Mouse (Mus musculus) liver, embryonic 14.5 days (tissue): ENCODE results near the gene Tefm. TPM values are rescaled to one million over a fixed set of nuclear protein-coding genes. Genes with fewer than 3 reads are reported as not detected.
"Not testable (repeated sequence)": the region's sequence is repeated elsewhere in the genome, so short reads cannot be mapped to it uniquely, and the experiment has no call there.

Experiments used
- ATAC-seq: fragments of 200-750 bp; cut with Nextera tagmentation; 2 replicates; pipeline ENCODE4 v1.8.0; 2017; ENCODE audit warnings: moderate number of reproducible peaks, mild to moderate bottlenecking, moderate library complexity; ENCODE audit not compliant: insufficient read depth
- DNase-seq, 3 experiments: peaks; one replicate each; pipeline ENCODE4 v3.0.0-alpha.2; 2012 to 2013; ENCODE audit warnings: low read depth in 3 of 3, low spot score in 3 of 3
- H3K27ac ChIP-seq: fragments of 300-500 bp; sonication (generic); 2 replicates; pipeline ENCODE4 v1.5.1; 2014; ENCODE audit warnings: moderate library complexity, mild to moderate bottlenecking, control low read depth, inconsistent platforms
- H3K27me3 ChIP-seq: fragments of 300-500 bp; sonication (generic); 2 replicates; pipeline ENCODE4 v1.6.1; 2014; ENCODE audit warnings: mild to moderate bottlenecking, low read length, moderate library complexity; ENCODE audit not compliant: control insufficient read depth, insufficient read depth
- H3K36me3 ChIP-seq: fragments of 300-500 bp; sonication (generic); replicated peaks from 2 replicates; pipeline ENCODE4 v1.6.1; 2014; ENCODE audit warnings: low read depth; ENCODE audit not compliant: control insufficient read depth, insufficient read depth
- H3K4me1 ChIP-seq, 2 experiments: fragments of 200-500 bp in 1 of 2; fragments of 300-500 bp in 1 of 2; sonication (generic) in 1 of 2; replicated peaks; 2 replicates each; pipeline ENCODE4 v1.6.1; 2012 to 2014; ENCODE audit warnings: antibody characterized with exemption in 1 of 2, inconsistent platforms in 1 of 2, low read length in 1 of 2; ENCODE audit not compliant: control insufficient read depth in 2 of 2, insufficient read depth in 2 of 2
- H3K4me2 ChIP-seq: fragments of 300-500 bp; sonication (generic); 2 replicates; pipeline ENCODE4 v1.6.1; 2014; ENCODE audit warnings: low read depth, mild to moderate bottlenecking, control low read depth, moderate library complexity
- H3K4me3 ChIP-seq, 2 experiments: fragments of 200-500 bp in 1 of 2; fragments of 300-500 bp in 1 of 2; sonication (generic) in 1 of 2; 2 replicates each; pipeline ENCODE4 v1.5.1; 2012 to 2014; ENCODE audit warnings: low read depth in 2 of 2, low read length in 2 of 2, mild to moderate bottlenecking in 2 of 2, control low read depth in 1 of 2, inconsistent platforms in 1 of 2, moderate library complexity in 1 of 2; ENCODE audit not compliant: insufficient read depth in 1 of 2
- H3K9ac ChIP-seq: fragments of 300-500 bp; sonication (generic); replicated peaks from 2 replicates; pipeline ENCODE4 v1.6.1; 2014; ENCODE audit warnings: mild to moderate bottlenecking, control low read depth, moderate library complexity
- H3K9me3 ChIP-seq: fragments of 300-500 bp; sonication (generic); 2 replicates; pipeline ENCODE4 v1.6.1; 2016; ENCODE audit warnings: low read length, mixed read lengths; ENCODE audit not compliant: control insufficient read depth
- CTCF ChIP-seq: IDR thresholded peaks from 2 replicates; pipeline ENCODE4 v1.5.1; 2016; ENCODE audit warnings: antibody characterized with exemption, low read depth, control low read depth
- EP300 ChIP-seq: IDR thresholded peaks from 2 replicates; pipeline ENCODE4 v1.6.1; 2016; ENCODE audit warnings: antibody characterized with exemption, low read depth
- WGBS: fragments of 180-500 bp; shearing (Covaris S2); extraction: QIAGEN DNeasy Blood & Tissue Kit; methylation state at CpG from one replicate; pipeline ENCODE4 v1.1.7; 2014; ENCODE audit not compliant: insufficient replicate concordance; 5-methylcytosine and 5-hydroxymethylcytosine counted together
- polyA plus RNA-seq, 2 experiments: library from polyadenylated mRNA; depleted of rRNA in 1 of 2; stranded (reverse) in 1 of 2; unstranded in 1 of 2; fragments of >200 nt; fragmentation: Nextera tagmentation in 1 of 2; extraction: Ambion mirVana in 1 of 2; gene quantifications; 2 replicates each; pipeline versions ENCODE4 v1.2.1 to v1.2.3; 2012 to 2014

Tefm gene
- polyA plus RNA-seq, 2 experiments = 7.5 to 12.5 TPM

- no peak for DNase-seq
- no peaks in the 10 kb centered on the region for H3K9me3 ChIP-seq
- peaks cover 12% of the 10 kb centered on the region for H3K27me3 ChIP-seq
- 63% methylated on average over 8 of the region's 8 CpGs for WGBS
- TF ChIP-seq EP300 (no peak), CTCF (no peak)
- H3K27ac ChIP-seq = no peak overlapping the region
- no peak overlapping the region for H3K9ac ChIP-seq
- no peak for ATAC-seq
- H3K4me1 ChIP-seq = peaks cover 4 to 8% of the 10 kb centered on the region in 2 experiments; a peak in 2 of 4 replicates
- H3K36me3 ChIP-seq = no peaks in the 10 kb centered on the region
- H3K4me2 ChIP-seq = no peak overlapping the region
- H3K4me3 ChIP-seq = no peak overlapping the region
Measured at GRCm38 (mm10) chr11:80152376-80152775, 10.4 kb upstream of the Tefm start.

- Histone ChIP-seq H3K4me3 (no peak overlapping the region), H3K36me3 (no peaks in the 10 kb centered on the region), H3K9me3 (no peaks in the 10 kb centered on the region), H3K9ac (no peak overlapping the region), H3K4me2 (no peak overlapping the region), H3K4me1 (peaks cover 4 to 8% of the 10 kb centered on the region in 2 experiments; a peak in 2 of 4 replicates), H3K27me3 (peaks cover 12% of the 10 kb centered on the region), H3K27ac (no peak overlapping the region)
- DNase-seq (no peak), ATAC-seq (no peak)
- TF ChIP-seq EP300 = no peak
- WGBS = 13% methylated on average over 2 of the region's 2 CpGs
Measured at GRCm38 (mm10) chr11:80151541-80151940, 9.6 kb upstream of the Tefm start.

- peaks cover 4 to 13% of the 10 kb centered on the region in 2 experiments; a peak in 2 of 4 replicates for H3K4me1 ChIP-seq
- H3K36me3 ChIP-seq = no peaks in the 10 kb centered on the region
- H3K27me3 ChIP-seq = peaks cover 12% of the 10 kb centered on the region
- TF ChIP-seq EP300 = no peak
- TF ChIP-seq CTCF = no peak
- no peak for DNase-seq
- H3K4me3 ChIP-seq = no peak overlapping the region
- no peak overlapping the region for H3K4me2 ChIP-seq
- 39% methylated on average over 5 of the region's 5 CpGs for WGBS
- H3K27ac ChIP-seq = no peak overlapping the region
- ATAC-seq = no peak
- H3K9me3 ChIP-seq = no peaks in the 10 kb centered on the region
- no peak overlapping the region for H3K9ac ChIP-seq
Measured at GRCm38 (mm10) chr11:80150566-80150965, 8.6 kb upstream of the Tefm start.

- no peaks in the 10 kb centered on the region for H3K9me3 ChIP-seq
- 51% methylated on average over 8 of the region's 8 CpGs for WGBS
- no peaks in the 10 kb centered on the region for H3K36me3 ChIP-seq
- no peak overlapping the region for H3K4me3 ChIP-seq
- DNase-seq = no peak
- TF ChIP-seq CTCF (no peak), EP300 (no peak)
- no peak overlapping the region for H3K9ac ChIP-seq
- H3K4me2 ChIP-seq = no peak overlapping the region
- ATAC-seq = no peak
- peaks cover 4 to 15% of the 10 kb centered on the region in 2 experiments; a peak in 2 of 4 replicates for H3K4me1 ChIP-seq
- peaks cover 7% of the 10 kb centered on the region for H3K27me3 ChIP-seq
- H3K27ac ChIP-seq = no peak overlapping the region
Measured at GRCm38 (mm10) chr11:80149412-80150023, 7.5 kb upstream of the Tefm start.

GRCm38 (mm10) chr11:80148974-80149373 lies 7.0 kb upstream of the Tefm start:
- not testable (repeated sequence) for H3K4me2 ChIP-seq, ATAC-seq, H3K36me3 ChIP-seq, H3K9me3 ChIP-seq, DNase-seq, H3K27ac ChIP-seq, H3K9ac ChIP-seq, H3K27me3 ChIP-seq, H3K4me3 ChIP-seq
- H3K4me1 ChIP-seq = peaks cover 4 to 15% of the 10 kb centered on the region in 2 experiments; a peak in 2 of 4 replicates
- 32% methylated on average over 1 of the region's 4 CpGs for WGBS
